Mouse (Mus musculus) stomach, embryonic 16.5 days (tissue): Measurements from ENCODE around the gene Rnf224. TPM values are rescaled to one million over a fixed set of nuclear protein-coding genes. Genes with fewer than 3 reads are reported as not detected.
"Not testable (repeated sequence)": the region's sequence is repeated elsewhere in the genome, so short reads cannot be mapped to it uniquely, and the experiment has no call there.

Experiments used
- ATAC-seq: fragments of 200-750 bp; cut with Nextera tagmentation; 2 replicates; pipeline ENCODE4 v1.8.0; 2017; ENCODE audit warnings: moderate number of reproducible peaks, moderate TSS enrichment; ENCODE audit not compliant: insufficient read depth, low FRiP score
- H3K27ac ChIP-seq: fragments of 300-500 bp; sonication (generic); 2 replicates; pipeline ENCODE4 v1.5.1; 2014; ENCODE audit warnings: low read length
- H3K27me3 ChIP-seq: fragments of 300-500 bp; sonication (generic); 2 replicates; pipeline ENCODE4 v1.6.1; 2014; ENCODE audit warnings: low read length, control low read depth, mixed read lengths; ENCODE audit not compliant: control insufficient read depth, insufficient read depth
- H3K36me3 ChIP-seq: fragments of 300-500 bp; sonication (generic); 2 replicates; pipeline ENCODE4 v1.6.1; 2014; ENCODE audit warnings: low read length; ENCODE audit not compliant: control insufficient read depth, insufficient read depth
- H3K4me1 ChIP-seq: fragments of 300-500 bp; sonication (generic); 2 replicates; pipeline ENCODE4 v1.6.1; 2014; ENCODE audit warnings: low read length, control low read depth, mixed read lengths; ENCODE audit not compliant: control insufficient read depth, insufficient read depth
- H3K4me2 ChIP-seq: fragments of 300-500 bp; sonication (generic); 2 replicates; pipeline ENCODE4 v1.6.1; 2014; ENCODE audit warnings: low read depth, low read length, mixed read lengths
- H3K4me3 ChIP-seq: fragments of 300-500 bp; sonication (generic); replicated peaks from 2 replicates; pipeline ENCODE4 v1.5.1; 2014; ENCODE audit warnings: mild to moderate bottlenecking, low read length
- H3K9ac ChIP-seq: fragments of 300-500 bp; sonication (generic); 2 replicates; pipeline ENCODE4 v1.6.1; 2014; ENCODE audit warnings: low read length
- H3K9me3 ChIP-seq: fragments of 300-500 bp; sonication (generic); replicated peaks from 2 replicates; pipeline ENCODE4 v1.6.1; 2016; ENCODE audit warnings: low read length, control low read depth; ENCODE audit not compliant: control insufficient read depth
- WGBS: fragments of 180-500 bp; shearing (Covaris S2); extraction: QIAGEN DNeasy Blood & Tissue Kit; methylation state at CpG from one replicate; pipeline ENCODE4 v1.1.7; 2014; 5-methylcytosine and 5-hydroxymethylcytosine counted together
- polyA plus RNA-seq: library from polyadenylated mRNA; unstranded; fragments of >200 nt; fragmentation: Nextera tagmentation; extraction: Ambion mirVana; gene quantifications from 2 replicates; pipeline ENCODE4 v1.2.1, GENCODE M21; 2015

Gene Rnf224
- polyA plus RNA-seq, 1 experiment from 2014 or later: 0.23 TPM

DNA sequence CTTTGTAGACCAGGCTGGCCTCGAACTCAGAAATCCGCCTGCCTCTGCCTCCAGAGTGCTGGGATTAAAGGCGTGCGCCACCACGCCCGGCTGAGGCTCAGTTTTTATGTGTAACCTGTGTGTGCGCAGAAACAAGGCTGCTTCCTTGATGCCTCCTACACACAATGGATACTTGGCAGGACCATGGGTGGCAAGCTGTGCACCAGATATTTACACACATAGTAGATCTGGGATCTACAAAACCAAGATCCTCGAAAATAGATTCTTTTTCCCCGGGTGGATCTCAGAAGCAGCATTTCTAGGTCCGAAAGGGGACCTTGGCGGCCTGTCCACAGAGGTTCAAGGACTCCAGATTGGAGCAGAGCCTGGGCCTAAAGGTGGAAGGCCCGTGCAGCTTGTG is 25.3 kb upstream of the Rnf224 start:
- H3K4me1 ChIP-seq: peaks cover 25% of the 10 kb centered on the region
- H3K4me2 ChIP-seq: peak overlapping the region; percentile 85
- peaks cover 7% of the 10 kb centered on the region; the same call in 1 of the 2 replicates for H3K27me3 ChIP-seq
- WGBS: 46% methylated on average over 12 of the region's 12 CpGs
- no peak for ATAC-seq
- peak overlapping the region; percentile 83 for H3K27ac ChIP-seq
- peak overlapping the region; percentile 72 for H3K4me3 ChIP-seq
- H3K9ac ChIP-seq: peak overlapping the region; percentile 76
- H3K36me3 ChIP-seq: no peaks in the 10 kb centered on the region
- H3K9me3 ChIP-seq: no peaks in the 10 kb centered on the region

- Histone ChIP-seq H3K27ac (no peak overlapping the region), H3K27me3 (peaks cover 2% of the 10 kb centered on the region; the same call in 1 of the 2 replicates), H3K9ac (no peak overlapping the region), H3K36me3 (no peaks in the 10 kb centered on the region), H3K9me3 (no peaks in the 10 kb centered on the region), H3K4me2 (no peak overlapping the region), H3K4me3 (no peak overlapping the region), H3K4me1 (peaks cover 21% of the 10 kb centered on the region)
- WGBS: 58% methylated on average over 2 of the region's 2 CpGs
- ATAC-seq: no peak
Observed at GRCm38 (mm10) chr2:25258887-25259286, 22.3 kb upstream of the Rnf224 start.

GRCm38 (mm10) chr2:25257250-25257649 is 20.7 kb upstream of the Rnf224 start:
- H3K9me3 ChIP-seq, H3K4me2 ChIP-seq, H3K27ac ChIP-seq, ATAC-seq, H3K27me3 ChIP-seq, H3K9ac ChIP-seq, H3K36me3 ChIP-seq, H3K4me3 ChIP-seq: not testable (repeated sequence)
- peaks cover 14% of the 10 kb centered on the region for H3K4me1 ChIP-seq
- 89% methylated on average over 5 of the region's 5 CpGs for WGBS

DNA sequence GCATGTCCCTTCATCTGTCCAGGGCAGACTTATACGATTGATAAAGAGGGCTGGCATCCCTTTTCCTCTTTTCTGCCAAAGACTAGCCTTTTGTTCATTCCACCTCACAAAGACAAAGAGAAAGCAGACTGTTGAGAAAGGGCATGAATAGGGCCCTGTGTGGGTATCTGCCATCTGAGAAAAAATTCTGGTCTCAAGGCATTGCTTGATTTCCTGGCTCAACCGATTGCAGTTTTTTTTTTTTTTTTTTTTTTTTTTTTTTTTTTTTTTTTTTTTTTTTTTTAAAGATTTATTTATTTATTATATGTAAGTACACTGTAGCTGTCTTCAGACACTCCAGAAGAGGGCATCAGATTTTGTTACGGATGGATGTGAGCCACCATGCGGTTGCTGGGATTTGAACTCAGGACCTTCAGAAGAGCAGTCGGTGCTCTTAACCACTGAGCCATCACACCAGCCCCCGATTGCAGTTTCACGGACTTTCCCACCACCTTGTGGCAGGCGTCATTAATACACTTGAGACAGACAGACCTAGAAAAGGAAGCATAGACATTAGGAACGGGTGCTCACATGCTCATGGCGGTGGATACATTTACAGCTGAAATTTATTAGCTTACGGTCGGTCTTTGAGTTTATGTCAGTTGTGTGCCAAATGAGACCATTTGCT is 20.0 kb upstream of the Rnf224 start:
- peak overlapping the region; percentile 84; the same call in 1 of the 2 replicates for H3K9ac ChIP-seq
- H3K9me3 ChIP-seq, H3K27ac ChIP-seq, H3K36me3 ChIP-seq, H3K27me3 ChIP-seq, ATAC-seq: not testable (repeated sequence)
- H3K4me3 ChIP-seq: peak overlapping the region; percentile 85
- peaks cover 14% of the 10 kb centered on the region for H3K4me1 ChIP-seq
- peak overlapping the region; percentile 81 for H3K4me2 ChIP-seq
- WGBS: 56% methylated on average over 12 of the region's 12 CpGs

DNA sequence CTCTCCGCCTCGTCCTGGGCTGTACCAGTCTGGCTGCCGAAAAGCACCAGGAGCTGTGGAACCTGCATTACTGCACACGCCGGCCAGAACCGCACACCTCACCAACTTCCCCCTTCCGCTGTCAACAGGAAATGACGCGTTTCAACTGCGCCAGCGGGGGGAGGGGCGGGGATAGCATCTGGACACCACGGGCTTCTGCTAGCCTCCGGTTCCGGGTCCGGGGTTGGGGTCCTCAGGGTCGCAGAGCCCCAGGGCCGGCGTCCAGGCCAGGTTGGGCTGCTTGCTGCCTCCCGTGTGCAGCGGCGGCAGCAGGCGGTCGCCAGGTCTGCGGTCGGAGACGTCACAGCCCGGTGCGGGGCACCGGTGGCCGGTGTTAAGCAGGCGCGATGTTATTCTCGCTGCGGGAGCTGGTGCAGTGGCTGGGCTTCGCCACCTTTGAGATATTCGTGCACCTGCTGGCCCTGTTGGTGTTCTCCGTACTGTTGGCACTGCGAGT is 18.7 kb upstream of the Rnf224 start, which contains the start of gene Tmem203:
TSS of gene Tmem203 (plus strand) at position 156 of the 496 bp plus-strand sequence.
- under 1% methylated on average over 39 of the region's 39 CpGs for WGBS
- H3K27ac ChIP-seq: peak within 1 kb of the TSS; percentile 48
- H3K4me1 ChIP-seq: peaks cover 14% of the 10 kb centered on the region
- no peaks in the 10 kb centered on the region for H3K27me3 ChIP-seq
- peak within 1 kb of the TSS; percentile 85 for H3K4me3 ChIP-seq
- H3K9ac ChIP-seq: peak within 1 kb of the TSS; percentile 84
- ATAC-seq: peak; percentile 81
- H3K36me3 ChIP-seq: no peaks in the 10 kb centered on the region
- H3K4me2 ChIP-seq: peak within 1 kb of the TSS; percentile 91
- no peaks in the 10 kb centered on the region for H3K9me3 ChIP-seq

GRCm38 (mm10) chr2:25252331-25252730 is 15.7 kb upstream of the Rnf224 start:
- 87% methylated on average over 1 of the region's 1 CpGs for whole genome bisulfite sequencing
- H3K4me3 ChIP-seq: no peak overlapping the region
- no peak for ATAC-seq

GRCm38 (mm10) chr2:25246183-25247072 is 9.8 kb upstream of the Rnf224 start, which contains the start of gene AL732309.1:
Gene AL732309.1 (minus strand): TSS chr2:25246863.
- H3K4me3 ChIP-seq: peak within 1 kb of the TSS; percentile 12; the same call in 1 of the 2 replicates
- peaks cover 16% of the 10 kb centered on the region for H3K4me1 ChIP-seq
- peak; percentile 68; the same call in 1 of the 2 replicates for ATAC-seq
- peak within 1 kb of the TSS; percentile 82 for H3K27ac ChIP-seq
- H3K36me3 ChIP-seq: peaks cover 16% of the 10 kb centered on the region
- peak within 1 kb of the TSS; percentile 23 for H3K4me2 ChIP-seq
- H3K9ac ChIP-seq: peak within 1 kb of the TSS; percentile 28; the same call in 1 of the 2 replicates
- peaks cover 14% of the 10 kb centered on the region for H3K27me3 ChIP-seq
- WGBS: 78% methylated on average over 10 of the region's 10 CpGs
- H3K9me3 ChIP-seq: no peaks in the 10 kb centered on the region

More at GRCm38 (mm10) chr2:25252331-25252730, 15.7 kb upstream of the Rnf224 start:
- H3K9me3 ChIP-seq: no peaks in the 10 kb centered on the region
- peaks cover 14% of the 10 kb centered on the region for H3K4me1 ChIP-seq
- H3K4me2 ChIP-seq: no peak overlapping the region
- no peaks in the 10 kb centered on the region for H3K27me3 ChIP-seq
- H3K9ac ChIP-seq: no peak overlapping the region
- no peak overlapping the region for H3K27ac ChIP-seq
- H3K36me3 ChIP-seq: peaks cover 11% of the 10 kb centered on the region

GRCm38 (mm10) chr2:25244144-25244543 is 7.6 kb upstream of the Rnf224 start:
- no peak for ATAC-seq
- Histone ChIP-seq H3K9ac (no peak overlapping the region), H3K27ac (no peak overlapping the region), H3K4me3 (no peak overlapping the region), H3K36me3 (peaks cover 11% of the 10 kb centered on the region; the same call in 1 of the 2 replicates), H3K4me1 (peaks cover 30% of the 10 kb centered on the region), H3K4me2 (no peak overlapping the region), H3K9me3 (no peaks in the 10 kb centered on the region), H3K27me3 (peaks cover 15% of the 10 kb centered on the region)
- WGBS: 84% methylated on average over 4 of the region's 4 CpGs
